8 mouse cellular contexts compared by ENCODE assay signal in the genomic region with DNA sequence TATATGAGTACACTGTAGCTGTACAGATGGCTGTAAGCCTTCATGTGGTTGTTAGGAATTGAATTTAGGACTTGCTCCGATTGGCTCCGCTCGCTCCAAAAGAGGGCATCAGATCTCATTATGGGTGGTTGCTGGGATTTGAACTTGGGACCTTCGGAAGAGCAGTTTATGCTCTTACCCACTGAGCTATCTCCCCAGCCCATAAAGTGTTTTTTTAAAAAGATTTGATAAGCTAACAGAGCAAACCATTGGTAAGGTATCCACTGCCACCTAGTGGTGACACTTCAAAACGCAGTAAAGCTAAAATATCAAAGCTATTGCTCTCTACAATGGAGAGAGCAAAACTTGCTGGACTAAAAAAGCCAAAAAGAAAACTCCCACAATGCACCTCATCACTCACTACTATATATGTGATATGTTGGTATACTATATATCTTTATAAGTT. TPM values are rescaled to one million over a fixed set of nuclear protein-coding genes. Genes with fewer than 3 reads are reported as not detected.
DNase-seq lines count a peak whose midpoint lies in the region; ATAC-seq and TF ChIP-seq lines count a peak whose summit lies in the region.

No protein-coding gene starts in this region.

- no peaks in the 10 kb centered on the region for H3K9me3 ChIP-seq in ES-E14 (ENCODE audit: control insufficient read depth, insufficient read depth, low read depth, low read length)
- H3K9me3 ChIP-seq in kidney, embryonic 14.5 days (ENCODE audit: control insufficient read depth, low read length) = no peaks in the 10 kb centered on the region
- no peaks in the 10 kb centered on the region for H3K9me3 ChIP-seq in liver, embryonic 16.5 days (replicated peaks; ENCODE audit: control insufficient read depth, low read length)
- H3K9me3 ChIP-seq in neural tube, embryonic 14.5 days (ENCODE audit: control insufficient read depth, low read length) = no peaks in the 10 kb centered on the region

- H3K4me2 ChIP-seq in kidney, embryonic 14.5 days (replicated peaks; ENCODE audit: low read depth, low read length) = no peak overlapping the region
- H3K4me2 ChIP-seq in liver, embryonic 16.5 days (ENCODE audit: low read depth, low read length) = no peak overlapping the region
- H3K4me2 ChIP-seq in neural tube, embryonic 14.5 days (ENCODE audit: low read depth, low read length) = no peak overlapping the region

- peaks cover 3% of the 10 kb centered on the region for H3K36me3 ChIP-seq in ES-E14 (ENCODE audit: control insufficient read depth, insufficient read depth, low read length, poor library complexity, severe bottlenecking)
- H3K36me3 ChIP-seq in heart, adult 2 months (ENCODE audit: control insufficient read depth, insufficient read depth, low read length) = peaks cover 5% of the 10 kb centered on the region
- H3K36me3 ChIP-seq in kidney, embryonic 14.5 days (ENCODE audit: control insufficient read depth, insufficient read depth, low read length) = peaks cover 22% of the 10 kb centered on the region
- peaks cover 15% of the 10 kb centered on the region for H3K36me3 ChIP-seq in liver, embryonic 16.5 days (ENCODE audit: control insufficient read depth, insufficient read depth)
- peaks cover 2% of the 10 kb centered on the region; the same call in 1 of the 2 replicates for H3K36me3 ChIP-seq in neural tube, embryonic 14.5 days (ENCODE audit: control insufficient read depth, insufficient read depth, low read length)

- TF ChIP-seq POLR2A in heart, adult 2 months (IDR thresholded peaks at IDR 0.05; ENCODE audit: insufficient read depth, low read depth, low read length) = no peak

- 54% methylated on average over 5 of the region's 5 CpGs for WGBS in heart, adult 2 months
- 66% methylated on average over 5 of the region's 5 CpGs for WGBS in kidney, embryonic 14.5 days
- WGBS in liver, embryonic 16.5 days (ENCODE audit: insufficient replicate concordance) = 60% methylated on average over 5 of the region's 5 CpGs
- 69% methylated on average over 5 of the region's 5 CpGs for WGBS in neural tube, embryonic 14.5 days

- DNase-seq in A20 (ENCODE audit: low read depth, low spot score) = peak; percentile 69
- DNase-seq in ES-E14 (ENCODE audit: low read depth, low spot score) = peak; percentile 40
- peak; percentile 64 for DNase-seq in cerebellum, adult 9-11 months
- no peak for DNase-seq in heart, adult 2 months
- DNase-seq in urinary bladder, adult 18-20 months (ENCODE audit: low spot score in 2 of 2) = no peak

- no peak overlapping the region for H3K9ac ChIP-seq in ES-E14 (ENCODE audit: insufficient read depth, low read depth, low read length, poor library complexity, severe bottlenecking)
- H3K9ac ChIP-seq in heart, adult 2 months (ENCODE audit: low read depth, low read length) = no peak overlapping the region
- H3K9ac ChIP-seq in kidney, embryonic 14.5 days (ENCODE audit: low read depth, low read length) = no peak overlapping the region
- no peak overlapping the region for H3K9ac ChIP-seq in liver, embryonic 16.5 days (ENCODE audit: low read depth, low read length)
- H3K9ac ChIP-seq in neural tube, embryonic 14.5 days (replicated peaks; ENCODE audit: low read depth, low read length) = no peak overlapping the region

- peak; percentile 78 for ATAC-seq in kidney, embryonic 14.5 days (ENCODE audit: low FRiP score, low TSS enrichment)
- peak; percentile 48 for ATAC-seq in liver, embryonic 16.5 days (ENCODE audit: low read depth)
- ATAC-seq in neural tube, embryonic 14.5 days (ENCODE audit: low read depth) = peak; percentile 65; the same call in 1 of the 2 replicates

- H3K4me3 ChIP-seq in ES-E14 (ENCODE audit: insufficient read depth in 1 of 2, low read depth in 1 of 2, low read length in 2 of 2, poor library complexity in 1 of 2, severe bottlenecking in 1 of 2) = no peak overlapping the region
- H3K4me3 ChIP-seq in heart, adult 2 months = no peak overlapping the region
- no peak overlapping the region for H3K4me3 ChIP-seq in kidney, embryonic 14.5 days (ENCODE audit: low read length)
- no peak overlapping the region for H3K4me3 ChIP-seq in liver, embryonic 16.5 days (ENCODE audit: low read depth, low read length)
- H3K4me3 ChIP-seq in neural tube, embryonic 14.5 days (ENCODE audit: low read depth, low read length) = no peak overlapping the region

- intact Hi-C loops in heart, adult 2 months (cut with DNase I) = loop anchor here (1.0 to 5.0 kb wide), 4 partner anchors 35 to 97 kb away; no protein-coding TSS in a partner anchor

- in situ Hi-C loops in ES-E14 (cut with MboI; ENCODE audit: low sequenced_read_pairs in 2 of 2, unreplicated experiment in 2 of 2) = no loop called here

- H3K79me2 ChIP-seq in heart, adult 2 months (replicated peaks; ENCODE audit: control insufficient read depth, insufficient read depth, low read length) = no peaks in the 10 kb centered on the region

- peaks cover 0 to 4% of the 10 kb centered on the region in 2 experiments; a peak in 2 of 4 replicates for H3K4me1 ChIP-seq in ES-E14 (ENCODE audit: control insufficient read depth in 2 of 2, insufficient read depth in 2 of 2, low read length in 2 of 2, poor library complexity in 1 of 2)
- H3K4me1 ChIP-seq in heart, adult 2 months (ENCODE audit: control insufficient read depth, insufficient read depth, low read length) = peaks cover 3% of the 10 kb centered on the region
- H3K4me1 ChIP-seq in kidney, embryonic 14.5 days (ENCODE audit: control insufficient read depth, insufficient read depth, low read length) = no peaks in the 10 kb centered on the region
- H3K4me1 ChIP-seq in liver, embryonic 16.5 days (ENCODE audit: control insufficient read depth, low read depth, low read length) = no peaks in the 10 kb centered on the region
- no peaks in the 10 kb centered on the region for H3K4me1 ChIP-seq in neural tube, embryonic 14.5 days (ENCODE audit: control insufficient read depth, insufficient read depth, low read length)

- no peak overlapping the region for H3K27ac ChIP-seq in ES-E14 (ENCODE audit: insufficient read depth, low read depth, low read length, poor library complexity, severe bottlenecking)
- H3K27ac ChIP-seq in heart, adult 2 months = no peak overlapping the region
- H3K27ac ChIP-seq in kidney, embryonic 14.5 days (ENCODE audit: low read depth, low read length) = no peak overlapping the region
- no peak overlapping the region for H3K27ac ChIP-seq in liver, embryonic 16.5 days (ENCODE audit: low read length)
- H3K27ac ChIP-seq in neural tube, embryonic 14.5 days (ENCODE audit: low read depth, low read length) = no peak overlapping the region

- H3K27me3 ChIP-seq in heart, adult 2 months (ENCODE audit: control insufficient read depth, insufficient read depth, low read length) = no peaks in the 10 kb centered on the region
- H3K27me3 ChIP-seq in kidney, embryonic 14.5 days (ENCODE audit: control insufficient read depth, insufficient read depth, low read length) = no peaks in the 10 kb centered on the region
- H3K27me3 ChIP-seq in liver, embryonic 16.5 days (ENCODE audit: control insufficient read depth, insufficient read depth, low read depth, low read length) = no peaks in the 10 kb centered on the region
- H3K27me3 ChIP-seq in neural tube, embryonic 14.5 days (ENCODE audit: control insufficient read depth, insufficient read depth, low read length) = no peaks in the 10 kb centered on the region

- TF ChIP-seq CTCF in heart, adult 2 months (IDR thresholded peaks at IDR 0.05) = peak; percentile 89

- 0 out of 2 replicates have a peak, but pooled peaks have one; percentile 26 for TF ChIP-seq EP300 in heart, adult 2 months (IDR thresholded peaks at IDR 0.05; ENCODE audit: insufficient read depth, low read depth, low read length)

TF ChIP-seq in ES-E14, 5 proteins besides CTCF, POLR2A, EP300 and RAD21:
- TF ChIP-seq CHD2 (IDR thresholded peaks at IDR 0.05; ENCODE audit: low read depth, low read length) (no peak), ZNF384 (IDR thresholded peaks at IDR 0.05; ENCODE audit: low read depth, low read length) (peak; percentile 72; the same call in 1 of the 2 replicates)

RNA-seq across cellular contexts. Expression of gene Lmod2, which starts 30.0 kb away (rescaled TPM):
- 0.11 TPM in 1 of 2 replicates, not detected in the other for total RNA-seq in ES-E14 (2012; rRNA removed)
- total RNA-seq in heart, adult 2 months (2021) = 100 to 1,000 TPM; 691 to 757 TPM
- 191 and 268 TPM in 2 replicates for polyA plus RNA-seq in heart, adult 2 months (2012; rRNA removed)
- polyA plus RNA-seq in kidney, embryonic 14.5 days (2014; fragmentation: Nextera tagmentation; extraction: Ambion mirVana) = not detected in 2 replicates
- polyA plus RNA-seq in liver, embryonic 16.5 days (2015; fragmentation: Nextera tagmentation; extraction: Ambion mirVana) = 0.31 and 0.33 TPM in 2 replicates
- not detected in 2 replicates for polyA plus RNA-seq in neural tube, embryonic 14.5 days (2014; fragmentation: Nextera tagmentation; extraction: Ambion mirVana)

RNA-seq across cellular contexts. Expression of gene Wasl, which starts 37.2 kb away (rescaled TPM):
- 18.5 and 20.3 TPM in 2 replicates for total RNA-seq in ES-E14 (2012; rRNA removed)
- total RNA-seq in heart, adult 2 months (2021) = 10 to 100 TPM; 27.8 to 28.3 TPM
- polyA plus RNA-seq in heart, adult 2 months (2012; rRNA removed) = 11.5 and 13.9 TPM in 2 replicates
- polyA plus RNA-seq in kidney, embryonic 14.5 days (2014; fragmentation: Nextera tagmentation; extraction: Ambion mirVana) = 73.9 and 78.2 TPM in 2 replicates
- 19.7 and 26.1 TPM in 2 replicates for polyA plus RNA-seq in liver, embryonic 16.5 days (2015; fragmentation: Nextera tagmentation; extraction: Ambion mirVana)
- 53.4 and 53.6 TPM in 2 replicates for polyA plus RNA-seq in neural tube, embryonic 14.5 days (2014; fragmentation: Nextera tagmentation; extraction: Ambion mirVana)

Comparison
In these comparisons a context has a peak if more than half of its experiments do, and no peak if none do; other contexts are left out.
1. DNase-seq: peak in A20 (single experiment), ES-E14 (single experiment) and cerebellum, adult 9-11 months (single experiment); none in heart, adult 2 months (0 of 2) and urinary bladder, adult 18-20 months (0 of 2).
2. RNA of gene Lmod2, which starts 30.0 kb away (polyA plus RNA-seq): 191 to 268 TPM in heart, adult 2 months; 0.31 to 0.33 TPM in liver, embryonic 16.5 days, not detected in neural tube, embryonic 14.5 days and not detected in kidney, embryonic 14.5 days; every median in the first group is over 100 times any median in the second.
3. Peak in every context shown above with its lines, with median percentiles within 50 percentile points of each other: ATAC-seq.